Mouse (Mus musculus) layer of hippocampus, adult 9-11 months (tissue): ENCODE data around the gene Otud7b.
"Not testable (repeated sequence)": the region's sequence is repeated elsewhere in the genome, so short reads cannot be mapped to it uniquely, and the experiment has no call there.

ENCODE experiments used
- DNase-seq: peaks from one replicate; pipeline ENCODE4 v3.0.0; 2022

The Otud7b gene

DNA sequence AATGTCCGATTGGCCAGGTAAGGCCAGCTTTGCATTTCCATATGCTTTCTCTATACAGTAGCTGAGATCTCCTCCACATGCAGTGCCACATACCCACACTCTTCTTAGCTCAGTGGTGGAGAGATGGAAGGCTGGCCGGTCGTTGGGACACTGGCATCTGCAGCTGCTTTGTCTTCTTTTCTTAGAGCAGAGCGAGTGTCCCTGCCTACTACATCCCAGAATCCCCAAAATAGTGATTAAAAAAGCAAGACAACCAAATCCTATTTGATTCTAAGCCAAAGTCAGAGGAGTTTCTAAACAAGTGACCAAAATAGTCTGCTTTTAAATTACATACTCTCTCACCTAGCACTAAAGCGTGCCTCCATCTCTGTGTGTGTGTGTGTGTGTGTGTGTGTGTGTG is 48.3 kb downstream of the Otud7b start:
- DNase-seq, result no peak

DNA sequence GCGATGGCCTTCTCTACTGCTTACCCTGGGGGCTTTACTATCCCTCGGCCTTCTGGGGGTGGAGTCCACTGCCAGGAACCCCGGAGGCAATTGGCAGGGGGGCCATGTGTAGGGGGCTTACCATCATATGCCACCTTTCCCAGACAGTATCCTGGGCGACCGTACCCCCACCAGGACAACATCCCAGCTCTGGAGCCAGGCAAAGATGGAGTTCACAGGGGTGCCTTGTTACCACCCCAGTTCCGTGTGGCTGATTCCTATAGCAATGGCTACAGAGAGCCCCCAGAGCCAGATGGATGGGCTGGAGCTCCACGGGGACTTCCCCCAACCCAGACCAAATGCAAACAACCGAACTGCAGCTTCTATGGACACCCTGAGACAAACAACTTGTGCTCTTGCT is 51.2 kb downstream of the Otud7b start:
- DNase-seq, result no peak

DNA sequence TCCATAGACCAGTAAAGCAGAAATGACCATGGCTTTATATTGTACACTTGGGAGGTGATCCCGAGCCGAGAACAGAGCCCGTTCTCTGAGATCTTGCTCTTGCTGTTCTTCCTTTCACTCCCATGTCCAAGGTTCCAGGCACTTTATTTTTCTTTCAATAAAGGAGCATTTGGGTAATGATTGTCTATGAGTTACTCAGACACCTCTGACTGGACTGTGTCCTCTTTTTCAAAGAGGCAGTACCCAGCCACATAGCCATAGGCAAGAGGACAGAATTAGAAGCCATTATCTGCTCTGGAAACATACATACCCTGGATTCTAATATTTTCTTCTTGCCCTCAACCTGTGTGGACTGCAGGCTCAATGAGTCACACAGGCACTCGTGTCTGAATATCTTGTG is 55.5 kb downstream of the Otud7b start:
- no peak for DNase-seq

DNA sequence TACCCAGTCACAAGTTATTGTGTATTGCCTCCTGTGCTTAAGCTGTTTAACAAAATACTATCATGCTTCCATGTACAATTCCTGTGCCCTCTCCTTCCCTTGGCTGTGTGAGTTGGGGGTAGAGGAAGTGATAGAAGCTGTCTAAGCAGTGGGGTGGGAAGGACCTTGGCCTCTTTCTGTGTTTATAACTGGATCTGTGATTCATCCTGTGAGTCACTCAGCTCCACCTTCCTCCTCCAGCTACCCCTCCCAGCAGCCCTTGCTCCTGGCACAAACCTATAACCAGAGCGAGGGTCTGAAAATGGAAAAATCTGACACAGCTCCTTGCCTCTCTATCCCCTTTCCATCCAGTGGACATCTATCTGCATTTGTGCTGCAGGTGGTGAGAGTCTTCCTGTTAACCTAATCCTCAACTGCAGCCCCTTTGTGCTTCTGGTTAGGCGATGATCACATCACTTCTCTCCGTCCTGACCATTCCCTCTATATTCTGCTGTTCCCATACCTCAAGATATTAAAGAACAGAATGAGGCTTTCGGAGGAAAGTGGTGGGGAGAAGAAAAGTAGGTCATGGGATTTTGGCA is 56.0 kb downstream of the Otud7b start:
- peak; percentile 74 for DNase-seq

DNA sequence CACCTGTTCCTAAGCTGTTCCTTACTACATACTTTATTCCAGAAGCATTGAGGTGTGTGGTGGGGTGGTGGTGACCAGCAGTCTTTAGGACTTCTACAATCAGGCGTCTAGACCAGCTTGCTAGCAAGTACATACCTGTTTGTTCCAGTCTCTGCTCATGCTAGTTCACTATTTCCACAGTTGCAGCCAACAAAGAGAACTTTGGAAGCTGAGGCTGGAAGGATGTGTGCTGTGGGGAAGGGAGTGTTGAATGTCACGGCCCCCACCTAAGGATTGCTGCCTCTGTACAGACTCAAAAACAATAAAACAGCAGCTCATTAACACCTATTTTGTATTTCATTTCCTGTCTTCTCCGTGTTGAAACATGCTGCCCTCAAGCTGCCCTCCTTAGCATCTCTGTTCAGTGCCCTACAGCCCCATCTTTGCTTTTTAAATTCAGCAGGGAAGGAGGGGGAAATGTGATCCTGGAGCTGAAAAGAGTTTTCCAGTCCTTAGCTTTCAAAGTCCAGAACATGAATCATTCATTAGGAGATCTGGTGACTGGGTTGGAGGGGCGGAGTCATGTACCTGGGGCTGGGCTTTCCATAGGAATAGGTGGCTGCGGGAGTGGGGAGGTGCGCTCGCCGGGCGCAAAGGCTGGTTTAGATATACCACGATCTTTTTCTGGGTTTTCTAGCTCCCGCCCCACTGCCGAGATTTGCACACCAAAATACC is 56.6 kb downstream of the Otud7b start:
- DNase-seq, result no peak

DNA sequence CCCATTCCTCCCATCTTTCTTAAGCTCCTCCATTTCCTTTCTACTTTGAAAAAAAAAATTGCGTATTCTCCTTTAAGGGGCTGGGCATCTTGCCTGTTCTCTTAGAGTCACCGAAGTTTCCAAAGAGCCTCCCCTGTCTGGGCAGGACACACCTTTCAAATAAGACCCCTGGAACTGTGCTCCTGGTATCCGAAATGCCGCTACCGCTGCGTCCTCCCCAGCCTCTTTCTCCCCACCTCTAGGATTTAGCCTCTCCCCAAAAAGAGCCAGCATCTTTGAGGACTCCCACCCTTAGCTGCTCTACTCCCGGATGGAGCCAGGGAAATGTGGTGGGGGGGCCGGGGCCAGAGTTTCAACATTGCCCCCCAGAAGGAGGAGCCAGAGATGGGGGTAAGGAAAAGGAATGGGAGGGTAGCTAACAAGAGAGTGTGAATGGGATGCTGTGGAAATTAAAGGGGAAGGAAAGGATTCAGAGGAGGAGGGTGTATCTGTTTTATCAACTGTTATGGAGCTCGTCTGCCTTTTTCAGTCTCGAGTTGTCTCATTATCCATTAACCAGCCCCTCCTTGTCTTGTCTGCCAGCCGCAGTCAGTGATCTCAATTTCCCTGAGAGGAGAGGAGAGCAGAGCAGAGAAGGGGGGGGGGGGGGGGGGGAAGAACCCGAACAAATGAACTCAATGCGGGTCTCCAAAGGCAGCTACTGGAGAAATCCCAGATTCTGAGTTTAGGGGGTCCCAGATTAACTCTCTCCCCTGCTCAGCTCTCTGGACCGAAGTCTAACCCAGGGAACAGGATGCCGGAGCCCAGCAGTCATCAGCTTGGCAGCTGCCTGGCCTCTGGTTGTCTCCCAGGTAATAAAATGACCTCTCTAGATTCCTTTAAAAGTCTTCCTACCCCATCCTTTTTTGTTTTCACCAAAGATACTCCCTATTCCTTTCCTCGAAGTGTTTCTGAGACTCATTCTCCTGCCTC is 57.8 kb downstream of the Otud7b start, which contains the start of gene Mtmr11:
TSS of gene Mtmr11 (plus strand) at position 136 of the 972 bp plus-strand sequence.
- no peak for DNase-seq

DNA sequence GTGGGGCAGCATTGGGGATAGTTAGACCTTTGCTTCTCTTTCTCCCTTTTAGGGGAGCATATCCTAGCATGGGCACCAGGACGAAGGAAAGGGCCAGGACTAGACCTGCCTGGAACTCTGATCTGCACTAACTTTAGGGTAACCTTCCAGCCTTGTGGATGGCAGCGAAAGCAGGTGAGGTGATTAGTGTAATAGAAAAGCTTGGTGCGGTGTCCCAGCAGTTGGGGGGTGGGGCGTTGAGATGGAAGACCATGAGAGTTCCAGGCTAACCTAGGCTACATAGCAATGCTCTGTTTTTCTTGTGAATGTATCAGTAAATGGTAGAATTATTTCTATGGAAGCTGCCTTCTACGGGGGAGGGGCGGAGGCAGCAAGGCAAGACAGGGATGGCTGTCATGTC is 58.7 kb downstream of the Otud7b start:
- DNase-seq, result no peak

DNA sequence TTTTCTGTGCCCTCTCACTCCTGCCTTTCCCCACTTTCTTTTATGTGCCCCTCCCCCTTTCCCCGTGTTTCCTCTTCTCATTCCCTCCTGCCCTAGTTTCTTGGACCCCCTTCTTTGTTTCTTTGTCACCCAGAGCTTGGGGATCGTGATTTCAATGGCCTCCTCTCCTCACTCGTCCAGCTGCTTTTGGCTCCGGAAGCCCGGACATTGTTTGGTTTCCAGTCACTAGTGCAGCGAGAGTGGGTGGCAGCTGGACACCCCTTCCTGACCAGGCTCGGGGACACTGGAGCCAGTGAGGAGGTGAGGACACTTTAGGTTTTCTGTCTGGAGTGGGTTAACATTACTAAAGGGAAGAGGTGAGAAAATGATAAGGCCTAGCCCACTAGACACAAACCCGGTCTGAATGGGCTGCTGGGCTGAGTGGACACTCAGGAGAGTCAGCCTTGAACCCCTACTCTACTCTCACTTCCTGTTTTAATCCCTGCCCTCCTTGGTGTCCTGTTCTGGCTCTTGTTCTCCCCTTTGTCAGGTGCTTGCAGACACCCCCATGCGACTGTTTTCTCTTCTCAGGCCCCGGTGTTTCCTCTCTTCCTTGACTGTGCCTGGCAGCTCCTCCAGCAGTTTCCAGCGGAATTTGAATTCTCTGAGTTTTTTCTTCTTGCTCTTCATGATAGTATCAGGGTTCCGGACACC is 64.3 kb downstream of the Otud7b start:
- DNase-seq, result no peak

DNA sequence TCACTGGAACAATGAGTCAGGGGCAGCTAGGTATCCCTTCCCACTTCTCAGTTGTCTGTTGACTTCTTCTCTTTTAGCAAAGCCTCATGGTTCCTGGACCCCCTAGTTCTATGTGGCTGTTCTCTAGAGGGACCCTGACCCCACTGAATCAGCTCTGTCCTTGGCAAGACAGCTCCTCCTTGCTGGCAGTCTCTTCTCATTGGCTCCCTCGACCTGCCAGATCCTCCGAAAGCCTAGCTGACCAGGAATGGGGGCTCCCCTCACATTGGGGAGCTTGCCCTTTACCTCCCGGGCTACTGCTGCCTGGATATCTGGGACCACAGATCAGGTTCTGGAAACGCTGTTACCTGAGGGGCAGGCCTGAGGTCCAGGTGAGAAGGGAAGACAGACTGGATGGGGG is 65.9 kb downstream of the Otud7b start:
- DNase-seq, result no peak

DNA sequence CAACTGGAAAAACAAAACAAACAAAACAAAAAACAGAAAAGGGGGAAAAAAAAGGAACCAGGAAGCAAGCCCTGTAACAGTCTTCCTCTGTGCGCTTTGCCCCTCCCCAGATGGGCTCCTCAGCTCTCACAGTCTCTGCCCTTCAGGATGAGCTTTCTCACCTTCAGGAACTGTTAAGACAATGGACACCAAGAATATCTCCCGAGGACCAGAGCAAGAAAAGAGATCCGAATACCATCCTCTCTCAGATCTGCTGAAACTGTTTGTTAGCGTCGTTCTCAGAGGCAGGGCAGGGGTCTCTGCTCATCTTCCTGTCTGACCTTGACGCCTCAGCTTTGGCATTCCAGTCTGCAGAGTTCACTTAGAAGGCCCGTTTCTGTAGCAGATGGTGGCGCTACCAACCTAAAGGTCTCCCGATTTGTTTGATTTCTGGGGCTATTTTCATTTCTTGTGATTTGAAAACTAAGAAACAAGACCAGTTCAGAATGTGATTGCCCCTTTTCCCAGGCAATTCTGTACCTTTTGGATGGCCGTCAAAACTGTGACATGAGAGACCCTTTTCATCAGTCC is 66.7 kb downstream of the Otud7b start:
- no peak for DNase-seq

DNA sequence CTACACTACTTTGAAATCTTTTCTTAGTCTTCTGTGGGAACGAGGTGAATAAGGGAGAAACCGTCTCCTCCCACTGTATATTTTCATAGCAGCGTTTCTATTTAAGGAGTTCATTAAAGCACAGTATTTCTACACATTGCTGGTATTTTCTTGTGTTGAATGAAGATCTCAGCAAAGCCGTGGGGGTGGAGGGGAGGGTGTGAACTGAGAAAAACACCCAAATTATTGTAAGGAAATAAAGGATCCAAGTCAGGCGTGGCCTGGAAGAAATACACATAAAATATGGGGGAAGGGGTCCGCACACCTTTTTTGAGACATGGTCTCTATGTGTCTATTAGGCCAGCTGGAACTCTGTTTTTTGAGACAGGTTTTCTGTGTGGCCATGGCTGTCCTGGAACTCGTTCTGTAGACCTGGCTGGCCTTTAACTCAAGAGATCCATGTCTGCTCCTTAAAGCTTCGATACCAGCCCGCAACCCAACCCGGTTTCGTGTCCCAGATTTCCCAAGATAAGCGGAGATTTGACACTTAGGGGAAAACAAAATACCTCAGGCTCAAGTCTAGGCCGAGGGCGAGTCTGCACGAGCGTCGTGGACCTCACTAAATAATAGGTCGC is 67.4 kb downstream of the Otud7b start:
- no peak for DNase-seq

DNA sequence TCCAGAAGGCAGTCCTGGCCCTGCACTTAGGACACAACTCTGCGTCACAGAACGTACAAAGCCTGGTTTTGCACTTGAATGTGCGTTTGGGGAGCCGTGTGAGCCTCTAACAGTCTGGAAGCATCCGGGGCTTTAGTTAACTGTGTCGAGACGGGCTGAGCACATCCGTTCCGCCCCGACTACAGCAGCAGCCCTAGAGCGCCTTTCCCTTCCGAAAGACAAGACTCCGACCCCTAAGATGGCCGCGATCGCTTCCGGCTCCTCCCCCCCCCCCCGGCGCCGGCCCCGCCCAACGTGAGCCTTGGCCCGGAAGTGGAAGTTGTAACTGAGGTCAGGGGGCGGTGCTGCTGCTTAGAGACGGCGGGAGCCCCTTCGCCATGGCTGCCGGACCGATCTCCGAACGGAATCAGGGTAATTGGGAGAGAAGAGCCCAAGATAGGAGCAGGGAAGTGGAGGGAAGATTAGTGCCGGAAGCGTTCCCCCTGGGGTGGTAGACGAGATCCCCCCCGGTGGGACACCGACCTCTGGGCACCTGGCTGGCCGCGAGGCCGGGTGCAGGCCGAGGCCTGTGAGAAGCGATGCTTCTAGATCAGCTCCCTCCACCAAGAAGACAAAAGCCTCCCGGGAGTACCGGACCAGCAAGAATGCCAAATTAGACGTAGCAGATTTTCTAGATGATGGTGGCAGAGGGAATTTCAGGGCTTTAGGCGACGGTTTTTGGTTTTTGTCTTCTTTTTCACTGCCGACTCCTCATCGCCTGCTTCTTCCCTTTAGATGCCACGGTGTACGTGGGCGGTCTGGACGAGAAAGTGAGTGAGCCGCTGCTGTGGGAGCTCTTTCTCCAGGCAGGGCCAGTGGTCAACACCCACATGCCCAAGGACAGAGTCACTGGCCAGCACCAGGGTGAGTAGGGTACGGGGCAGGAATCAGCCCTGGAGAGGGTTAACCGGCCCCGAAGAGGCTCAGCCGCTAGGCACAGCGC is 68.2 kb downstream of the Otud7b start, which contains the start of gene Sf3b4:
TSS of gene Sf3b4 (plus strand) at position 136 of the 982 bp plus-strand sequence.
- DNase-seq, result peak; percentile 91

DNA sequence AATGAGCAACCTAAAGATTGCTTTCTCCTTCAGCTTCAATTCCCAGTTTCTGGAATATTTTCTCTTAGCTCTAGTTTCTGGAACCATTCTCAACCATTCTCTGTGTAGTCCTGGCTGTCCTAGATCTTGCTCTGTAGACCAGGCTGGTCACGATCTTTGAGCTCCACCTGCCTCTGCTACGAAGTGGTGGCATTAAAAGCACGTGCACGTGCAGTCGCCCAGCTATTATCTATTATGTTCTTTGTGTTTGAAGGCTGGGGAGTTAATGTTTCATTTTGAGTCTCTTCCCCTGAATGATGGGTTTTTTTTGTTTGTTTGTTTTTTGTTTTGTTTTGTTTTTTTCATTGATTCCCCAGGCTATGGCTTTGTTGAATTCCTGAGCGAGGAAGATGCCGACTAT is 68.9 kb downstream of the Otud7b start:
- no peak for DNase-seq

DNA sequence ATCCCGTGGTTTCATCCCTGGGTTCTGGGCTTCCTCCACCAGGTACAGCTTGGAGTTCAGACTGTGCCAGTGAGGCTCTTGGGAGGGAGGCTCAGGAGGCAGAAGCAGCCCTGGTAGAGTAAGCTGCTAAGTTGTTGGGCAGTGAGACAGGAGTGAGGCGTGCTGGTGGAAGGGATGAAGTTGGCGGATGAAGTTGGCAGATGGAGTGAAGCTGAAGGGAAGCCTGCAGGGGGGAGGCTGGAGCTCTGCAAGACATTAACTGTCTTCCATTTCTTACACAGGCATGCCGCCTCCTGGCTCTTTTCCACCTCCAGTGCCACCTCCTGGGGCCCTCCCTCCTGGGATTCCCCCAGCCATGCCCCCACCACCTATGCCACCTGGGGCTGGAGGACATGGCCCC is 69.7 kb downstream of the Otud7b start:
- not testable (repeated sequence) for DNase-seq

DNA sequence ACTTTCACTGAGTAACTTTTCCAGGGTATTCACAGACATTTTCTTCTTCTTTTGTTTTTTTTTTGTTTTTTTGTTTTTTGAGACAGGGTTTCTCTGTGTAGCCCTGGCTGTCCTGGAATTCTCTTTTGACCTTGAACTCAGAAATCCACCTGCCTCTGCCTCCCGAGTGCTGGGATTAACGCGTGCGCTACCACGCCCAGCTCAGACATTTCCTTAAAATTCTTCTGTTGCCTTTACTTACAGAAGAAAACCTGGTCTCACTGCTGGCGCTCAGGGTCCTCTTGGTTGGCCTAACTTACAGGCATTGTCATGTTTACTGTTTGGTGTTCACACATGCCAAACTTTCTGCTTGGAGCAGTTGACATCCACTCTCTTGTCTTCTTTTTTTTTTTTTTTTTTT is 70.9 kb downstream of the Otud7b start:
- DNase-seq, result no peak

DNA sequence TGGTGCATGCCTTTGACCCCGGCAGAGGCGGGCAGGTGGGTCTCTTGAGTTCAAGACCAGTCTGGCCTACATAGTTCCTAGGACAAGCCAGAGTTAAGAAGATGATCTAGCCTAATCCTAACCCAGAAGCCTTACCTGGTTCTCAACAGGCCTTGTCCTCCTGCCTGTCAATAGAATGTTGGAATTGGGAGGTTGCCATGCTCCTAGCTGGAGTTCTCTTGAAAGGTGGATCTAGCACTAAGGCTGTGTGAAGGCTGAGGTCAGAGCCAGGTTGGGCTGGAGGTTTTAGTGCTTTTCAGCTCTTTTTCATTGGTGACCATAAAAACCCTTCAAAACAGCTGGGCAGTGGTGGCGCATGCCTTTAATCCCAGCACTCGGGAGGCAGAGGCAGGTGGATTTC is 74.1 kb downstream of the Otud7b start:
- DNase-seq, result no peak

DNA sequence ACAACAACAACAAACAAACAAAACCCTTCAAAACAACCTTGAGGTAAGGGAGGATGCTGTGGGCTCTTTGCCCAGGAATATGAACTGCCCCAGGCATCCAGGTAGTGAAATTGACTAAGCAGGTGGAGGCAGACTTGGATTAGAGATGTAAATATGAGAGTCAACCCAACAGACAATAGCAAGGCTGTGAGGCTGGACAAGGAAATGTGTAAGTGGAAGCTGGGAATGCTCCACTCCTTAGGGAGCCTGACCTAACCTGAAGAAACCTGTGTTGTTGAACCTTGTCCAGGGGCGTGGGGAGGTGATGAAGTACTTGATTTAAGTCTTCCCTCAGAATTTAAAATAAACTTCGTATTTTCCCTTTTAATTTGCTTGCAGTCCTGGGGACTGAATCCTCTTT is 74.6 kb downstream of the Otud7b start:
- DNase-seq, result no peak

DNA sequence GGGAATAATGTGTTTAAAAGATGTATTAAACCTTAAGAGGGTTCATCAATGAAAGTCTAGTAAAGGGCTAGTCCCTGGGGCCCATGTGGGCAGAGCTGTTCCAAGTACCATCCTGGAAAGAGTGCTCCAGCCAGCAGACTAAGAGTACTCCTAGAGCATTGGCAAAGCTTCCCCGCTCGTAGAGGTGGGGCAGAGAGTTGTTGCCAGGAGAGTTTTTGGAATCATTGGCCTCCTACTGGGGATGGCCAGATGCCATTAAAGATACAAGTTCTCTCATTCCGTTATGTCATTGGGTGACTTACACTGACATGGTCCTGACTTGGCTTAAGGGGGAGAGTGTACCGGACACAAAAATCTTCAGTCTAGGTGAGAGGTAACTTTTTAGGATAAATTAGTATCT is 75.2 kb downstream of the Otud7b start:
- no peak for DNase-seq

DNA sequence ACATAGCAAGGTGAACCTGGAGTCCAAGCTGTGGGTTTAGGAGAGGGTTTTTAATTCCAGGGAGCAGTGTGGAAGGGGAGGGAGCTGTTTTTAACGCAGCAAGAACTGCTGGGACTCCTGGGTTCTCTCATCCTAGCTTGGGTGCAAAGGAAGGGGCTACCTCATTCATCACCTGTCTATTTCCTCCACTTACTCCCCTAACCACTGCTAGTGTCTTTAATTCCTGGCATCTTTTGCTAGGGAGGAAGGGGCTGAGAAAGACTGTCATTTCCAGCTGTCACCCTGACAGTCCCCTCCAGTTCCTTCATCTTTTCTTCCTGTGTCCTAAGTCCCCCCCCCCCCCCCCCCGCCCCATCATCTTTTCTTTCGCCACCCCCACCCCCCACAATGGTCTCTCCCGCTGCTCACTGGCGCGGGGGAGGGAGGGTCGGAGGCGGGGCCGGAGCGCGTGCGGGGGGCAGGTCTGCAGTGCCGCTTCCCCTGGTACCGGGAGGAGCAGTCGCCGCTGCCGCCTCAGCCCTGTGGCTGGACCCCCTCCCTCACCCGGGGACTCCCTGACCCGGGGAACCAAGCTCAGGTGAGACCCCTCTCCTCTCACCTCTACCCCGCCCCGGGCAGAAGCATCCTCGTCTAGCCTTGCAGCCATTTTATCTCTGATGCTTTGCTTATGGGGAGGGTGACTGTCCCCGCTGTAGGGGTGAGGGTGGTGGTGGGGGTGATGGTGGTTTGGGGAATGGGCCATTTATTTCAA is 76.6 kb downstream of the Otud7b start, which contains the start of gene Sv2a:
TSS of gene Sv2a (plus strand) at position 425 of the 751 bp plus-strand sequence.
- peak; percentile 69 for DNase-seq
